Mouse (Mus musculus): ENCODE data around the gene Pdzrn3.

DNA sequence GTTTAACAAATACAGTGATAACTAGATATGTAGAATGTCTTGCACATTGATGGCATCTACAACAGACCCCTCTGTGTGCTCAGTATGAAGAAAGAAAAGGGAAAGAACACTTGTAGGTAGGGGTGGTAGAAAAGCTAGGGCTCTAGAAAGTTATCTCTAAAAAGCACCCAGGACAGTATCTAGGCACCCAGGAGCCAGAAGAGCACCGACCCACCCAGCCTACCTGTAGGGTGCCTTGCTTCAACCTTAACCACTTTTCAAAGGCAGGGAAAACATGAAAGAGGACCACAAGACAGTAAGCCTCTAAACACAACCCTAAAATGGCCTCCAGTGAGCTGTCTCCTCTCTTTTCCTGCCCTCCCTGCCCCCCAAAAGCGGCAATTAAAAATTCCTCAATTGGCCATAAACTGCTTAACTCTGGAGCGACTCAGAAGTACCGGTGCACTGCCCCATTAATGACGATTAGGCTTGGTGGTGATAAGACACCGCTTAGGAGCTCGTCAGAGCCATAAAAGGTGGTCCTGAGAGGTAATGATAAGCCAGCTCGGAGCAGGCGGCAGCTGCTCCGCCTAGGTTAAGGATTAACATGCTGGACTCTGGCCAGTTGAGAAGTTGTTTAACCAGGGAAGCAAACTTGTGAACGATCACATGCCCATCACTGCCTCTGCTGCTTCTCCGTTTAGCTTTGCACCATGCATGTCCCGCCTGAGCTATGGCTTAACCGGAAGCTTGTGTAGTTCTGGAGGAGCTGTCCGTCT, 106.1 kb downstream of the Pdzrn3 start:
- TF ChIP-seq CTCF (IDR thresholded peaks at IDR 0.05; ENCODE audit: low read depth, low read length) (no peak), POLR2AphosphoS5 (IDR thresholded peaks at IDR 0.05; ENCODE audit: insufficient replicate concordance, low read depth, low read length) (no peak), GATA1 (IDR thresholded peaks at IDR 0.05; ENCODE audit: borderline replicate concordance, low read length) (no peak)
